Mouse (Mus musculus) limb, embryonic 13.5 days (tissue): ENCODE data around the gene Gucy1b2. TPM values are rescaled to one million over a fixed set of nuclear protein-coding genes. Genes with fewer than 3 reads are reported as not detected.

ENCODE experiments used
- ATAC-seq: fragments of 200-750 bp; cut with Nextera tagmentation; 2 replicates; pipeline ENCODE4 v1.8.0; 2017; ENCODE audit warnings: low read depth, moderate number of reproducible peaks, moderate TSS enrichment; ENCODE audit not compliant: low FRiP score
- H3K27ac ChIP-seq: fragments of 300-500 bp; sonication (generic); 2 replicates; pipeline ENCODE4 v1.5.1; 2015; ENCODE audit warnings: inconsistent platforms, mild to moderate bottlenecking, moderate library complexity
- H3K27me3 ChIP-seq: fragments of 300-500 bp; sonication (generic); 2 replicates; pipeline ENCODE4 v1.6.1; 2015; ENCODE audit warnings: mild to moderate bottlenecking, inconsistent platforms
- H3K36me3 ChIP-seq: fragments of 300-500 bp; sonication (generic); 2 replicates; pipeline ENCODE4 v1.6.1; 2015; ENCODE audit warnings: inconsistent platforms, mild to moderate bottlenecking, moderate library complexity
- H3K4me1 ChIP-seq: fragments of 300-500 bp; sonication (generic); 2 replicates; pipeline ENCODE4 v1.6.1; 2015; ENCODE audit warnings: inconsistent platforms
- H3K4me2 ChIP-seq: fragments of 300-500 bp; sonication (generic); replicated peaks from 2 replicates; pipeline ENCODE4 v1.6.1; 2015; ENCODE audit warnings: inconsistent platforms, mild to moderate bottlenecking, moderate library complexity
- H3K4me3 ChIP-seq: fragments of 300-500 bp; sonication (generic); 2 replicates; pipeline ENCODE4 v1.5.1; 2015; ENCODE audit warnings: moderate library complexity, mild to moderate bottlenecking, inconsistent platforms
- H3K9ac ChIP-seq: fragments of 300-500 bp; sonication (generic); 2 replicates; pipeline ENCODE4 v1.6.1; 2015; ENCODE audit warnings: mild to moderate bottlenecking, inconsistent platforms
- H3K9me3 ChIP-seq: fragments of 300-500 bp; sonication (generic); 2 replicates; pipeline ENCODE4 v1.6.1; 2016; ENCODE audit warnings: inconsistent platforms
- whole genome bisulfite sequencing: fragments of 180-500 bp; shearing (Covaris S2); methylation state at CpG from one replicate; pipeline ENCODE4 v1.1.7; 2015; 5-methylcytosine and 5-hydroxymethylcytosine counted together
- polyA plus RNA-seq: library from polyadenylated mRNA; unstranded; fragments of >200 nt; fragmentation: Nextera tagmentation; extraction: Ambion mirVana; gene quantifications from 2 replicates; pipeline ENCODE4 v1.2.1, GENCODE M21; 2015

Gene Gucy1b2
- polyA plus RNA-seq, 1 experiment from 2014 or later, result 0.71 TPM

DNA sequence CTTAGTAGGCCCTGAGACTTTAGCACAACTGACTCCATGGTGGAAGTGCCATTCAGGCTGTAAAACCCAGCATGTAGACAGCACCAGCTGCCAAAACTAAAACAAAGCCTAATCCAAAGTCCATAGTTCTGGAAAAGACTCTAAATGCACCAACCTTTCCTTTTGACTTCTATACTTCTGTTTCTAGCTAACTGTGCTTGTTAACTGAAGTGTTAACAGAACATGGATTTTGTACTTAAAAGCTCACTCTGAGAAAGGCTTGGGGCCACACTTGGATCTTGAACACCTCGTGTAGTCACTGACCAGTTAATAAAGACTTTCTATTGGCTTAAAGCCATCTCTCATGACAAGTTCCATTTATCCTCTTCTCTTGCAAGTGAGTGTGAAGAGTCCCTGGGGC lies 13.1 kb downstream of the Gucy1b2 start:
- no peaks in the 10 kb centered on the region for H3K27me3 ChIP-seq
- no peak overlapping the region for H3K9ac ChIP-seq
- no peak overlapping the region for H3K4me3 ChIP-seq
- H3K27ac ChIP-seq, result 0 out of 2 replicates have a peak overlapping the region, but pooled peaks have one; percentile 44
- peaks cover 17% of the 10 kb centered on the region for H3K4me1 ChIP-seq
- H3K4me2 ChIP-seq, result no peak overlapping the region
- H3K9me3 ChIP-seq, result no peaks in the 10 kb centered on the region
- H3K36me3 ChIP-seq, result no peaks in the 10 kb centered on the region
- ATAC-seq, result no peak
- WGBS, result 54% methylated on average over 1 of the region's 1 CpGs

DNA sequence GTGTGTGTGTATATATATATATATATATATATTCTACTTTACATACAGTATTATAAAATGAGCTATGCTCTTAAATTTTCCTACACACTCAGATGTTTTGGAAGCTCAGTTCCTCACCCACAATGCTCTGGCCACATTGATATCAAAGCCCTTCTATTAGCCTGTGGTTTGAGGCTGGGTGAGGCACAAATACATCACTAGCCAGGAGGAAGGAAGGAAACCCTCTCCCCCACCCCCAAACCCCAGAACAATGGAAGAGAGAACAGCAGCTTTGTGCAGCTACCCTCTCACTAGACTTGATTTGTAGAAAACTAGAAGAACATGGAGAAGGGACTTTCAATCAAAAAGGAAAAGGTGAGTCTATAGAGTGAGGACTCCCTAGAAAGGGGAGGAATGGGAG lies 16.1 kb downstream of the Gucy1b2 start:
- no peak overlapping the region for H3K27ac ChIP-seq
- peaks cover 10% of the 10 kb centered on the region for H3K4me1 ChIP-seq
- H3K36me3 ChIP-seq, result no peaks in the 10 kb centered on the region
- no peak overlapping the region for H3K9ac ChIP-seq
- H3K4me2 ChIP-seq, result no peak overlapping the region
- H3K4me3 ChIP-seq, result no peak overlapping the region
- H3K9me3 ChIP-seq, result no peaks in the 10 kb centered on the region
- H3K27me3 ChIP-seq, result no peaks in the 10 kb centered on the region
- no peak for ATAC-seq

DNA sequence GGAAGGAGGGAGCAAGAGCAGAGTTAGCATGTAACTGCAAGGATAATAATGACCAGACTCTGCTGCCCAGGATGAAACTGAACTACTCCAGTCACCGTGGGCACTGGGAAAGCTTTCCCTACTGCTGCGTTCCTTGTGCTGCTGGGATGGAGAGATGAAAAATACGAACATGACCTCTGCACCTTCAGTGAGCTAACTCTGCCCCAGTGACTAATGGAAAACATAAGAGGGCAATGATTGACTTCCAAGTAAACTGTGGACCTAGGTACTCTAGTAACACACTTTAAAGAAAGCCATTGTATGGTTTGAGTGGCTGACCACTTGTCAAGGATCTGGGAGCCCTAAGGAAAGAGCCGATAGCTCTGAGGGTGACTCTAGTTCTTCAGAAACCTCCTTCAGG lies 17.9 kb downstream of the Gucy1b2 start:
- Histone ChIP-seq H3K27me3 (no peaks in the 10 kb centered on the region), H3K9me3 (no peaks in the 10 kb centered on the region), H3K27ac (no peak overlapping the region), H3K4me3 (no peak overlapping the region), H3K36me3 (no peaks in the 10 kb centered on the region), H3K9ac (no peak overlapping the region), H3K4me1 (peaks cover 1% of the 10 kb centered on the region; the same call in 1 of the 2 replicates), H3K4me2 (no peak overlapping the region)
- 81% methylated on average over 4 of the region's 4 CpGs for WGBS
- no peak for ATAC-seq

DNA sequence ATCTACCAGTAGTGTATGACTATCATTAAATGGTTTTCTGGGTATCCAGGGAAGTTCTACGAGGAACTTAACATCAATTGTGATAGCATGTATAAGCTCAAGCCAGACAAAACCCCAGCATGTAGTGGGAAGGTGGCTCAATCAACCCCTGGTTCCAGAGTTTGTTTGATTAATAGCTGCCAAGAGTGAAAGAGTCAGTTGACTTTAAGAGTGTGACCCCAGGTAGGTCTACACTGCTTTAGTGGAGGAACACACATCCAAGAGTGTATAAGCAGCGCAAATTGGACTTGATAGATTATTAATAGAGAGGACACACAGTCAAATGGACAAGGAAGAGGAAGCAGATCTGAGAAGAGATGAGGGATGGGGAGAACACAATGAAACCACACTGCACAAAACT lies 18.3 kb downstream of the Gucy1b2 start:
- ATAC-seq, result no peak
- no peak overlapping the region for H3K27ac ChIP-seq
- H3K4me2 ChIP-seq, result no peak overlapping the region
- WGBS, result 92% methylated on average over 2 of the region's 2 CpGs
- no peaks in the 10 kb centered on the region for H3K4me1 ChIP-seq
- H3K27me3 ChIP-seq, result no peaks in the 10 kb centered on the region
- no peak overlapping the region for H3K4me3 ChIP-seq
- H3K36me3 ChIP-seq, result no peaks in the 10 kb centered on the region
- no peaks in the 10 kb centered on the region for H3K9me3 ChIP-seq
- H3K9ac ChIP-seq, result no peak overlapping the region

DNA sequence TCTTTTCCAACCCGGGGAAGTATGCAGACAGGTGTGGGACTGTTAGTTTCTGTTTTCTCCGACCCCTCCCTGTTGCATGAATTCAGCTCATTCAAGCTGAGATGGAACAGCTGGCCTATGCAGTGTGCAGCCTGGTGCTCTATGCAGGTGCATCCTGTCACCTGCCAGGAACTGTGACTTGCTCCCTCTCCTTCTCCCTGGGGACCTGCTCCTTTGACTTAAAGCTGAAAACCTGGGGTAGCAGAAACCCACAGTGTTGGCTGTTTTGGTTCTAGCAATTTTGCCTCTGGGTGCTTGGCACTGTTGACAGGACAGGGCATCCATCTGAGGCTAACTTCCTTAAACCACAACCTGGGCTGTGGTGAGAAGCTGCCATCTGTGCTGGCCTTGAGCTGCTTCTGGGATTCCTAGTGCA lies 30.8 kb downstream of the Gucy1b2 start:
- Histone ChIP-seq H3K36me3 (no peaks in the 10 kb centered on the region), H3K4me1 (0 out of 2 replicates have a peak, but pooled peaks cover 4% of the 10 kb centered on the region), H3K27me3 (no peaks in the 10 kb centered on the region), H3K9me3 (no peaks in the 10 kb centered on the region), H3K4me2 (no peak overlapping the region), H3K4me3 (no peak overlapping the region), H3K27ac (no peak overlapping the region), H3K9ac (no peak overlapping the region)
- no peak for ATAC-seq
- WGBS, result 52% methylated on average over 2 of the region's 2 CpGs

DNA sequence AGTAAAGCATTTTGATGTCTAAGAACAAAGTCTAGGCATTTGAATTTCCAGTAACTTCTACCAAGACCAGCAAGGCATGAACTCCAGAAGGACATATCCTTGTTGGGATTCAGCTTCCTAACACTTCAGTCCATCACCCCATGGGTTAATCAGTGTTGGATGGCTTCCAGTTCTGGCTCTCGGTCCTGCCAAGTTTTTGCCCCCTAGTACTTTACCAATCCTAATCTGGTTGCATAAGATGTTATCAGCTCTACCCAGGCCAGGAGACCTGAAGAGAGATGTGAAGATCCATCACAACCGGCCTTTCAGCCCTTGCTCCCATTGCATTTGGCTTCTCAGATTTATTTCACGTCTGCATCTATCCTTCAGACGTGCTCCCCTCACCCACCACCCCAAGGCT lies 33.8 kb downstream of the Gucy1b2 start:
- Histone ChIP-seq H3K9me3 (no peaks in the 10 kb centered on the region), H3K27me3 (no peaks in the 10 kb centered on the region), H3K4me2 (no peak overlapping the region), H3K4me1 (0 out of 2 replicates have a peak, but pooled peaks cover 4% of the 10 kb centered on the region), H3K9ac (no peak overlapping the region), H3K4me3 (no peak overlapping the region), H3K27ac (no peak overlapping the region), H3K36me3 (no peaks in the 10 kb centered on the region)
- WGBS, result 81% methylated on average over 4 of the region's 4 CpGs
- ATAC-seq, result no peak

DNA sequence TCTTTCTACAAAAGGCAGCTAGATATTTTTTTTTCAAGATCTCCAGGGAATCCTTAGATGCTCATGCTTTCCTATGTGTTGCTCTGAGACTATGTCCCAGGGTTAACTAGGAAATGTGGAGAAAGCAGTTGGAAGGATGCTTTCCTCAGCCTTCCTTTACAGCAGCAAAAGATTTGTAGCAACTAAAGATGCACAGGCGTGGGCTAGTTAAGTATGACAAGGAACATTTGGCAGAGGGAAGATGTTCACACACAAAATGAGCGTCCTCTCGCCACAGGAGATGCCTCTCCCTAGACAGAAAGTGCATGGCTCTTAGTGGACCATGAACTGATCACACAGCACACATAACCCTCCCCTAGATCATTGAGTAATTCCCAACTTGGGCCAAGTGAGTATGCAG lies 38.6 kb downstream of the Gucy1b2 start:
- no peak for ATAC-seq
- no peaks in the 10 kb centered on the region for H3K27me3 ChIP-seq
- H3K9ac ChIP-seq, result no peak overlapping the region
- H3K9me3 ChIP-seq, result no peaks in the 10 kb centered on the region
- WGBS, result 88% methylated on average over 3 of the region's 3 CpGs
- H3K36me3 ChIP-seq, result no peaks in the 10 kb centered on the region
- H3K4me3 ChIP-seq, result no peak overlapping the region
- no peak overlapping the region for H3K27ac ChIP-seq
- no peak overlapping the region for H3K4me2 ChIP-seq
- peaks cover 10% of the 10 kb centered on the region for H3K4me1 ChIP-seq

DNA sequence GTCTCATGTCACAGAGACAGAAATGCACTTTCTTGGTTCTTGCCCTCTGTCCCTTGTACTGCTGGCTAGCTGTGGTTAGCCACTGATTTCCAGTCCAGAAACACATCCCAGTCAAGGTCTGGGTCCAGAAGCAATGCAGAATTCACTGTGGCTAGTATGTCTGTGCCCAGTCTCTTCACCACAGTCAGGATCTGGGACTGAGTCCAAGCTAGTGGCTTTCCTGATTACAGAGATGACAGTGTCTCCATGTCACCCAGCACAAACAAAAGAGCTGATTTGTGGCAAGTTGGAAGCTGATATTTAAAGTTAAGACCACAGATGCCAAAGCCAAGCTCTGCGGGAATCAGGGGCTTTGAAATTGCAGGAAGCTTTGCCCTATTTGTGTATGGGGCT lies 39.4 kb downstream of the Gucy1b2 start:
- Histone ChIP-seq H3K4me1 (peaks cover 10% of the 10 kb centered on the region), H3K27me3 (no peaks in the 10 kb centered on the region), H3K36me3 (no peaks in the 10 kb centered on the region), H3K4me2 (no peak overlapping the region), H3K4me3 (no peak overlapping the region), H3K27ac (no peak overlapping the region), H3K9ac (no peak overlapping the region), H3K9me3 (peaks cover 3% of the 10 kb centered on the region; the same call in 1 of the 2 replicates)
- ATAC-seq, result no peak
- 67% methylated on average over 1 of the region's 1 CpGs for WGBS

DNA sequence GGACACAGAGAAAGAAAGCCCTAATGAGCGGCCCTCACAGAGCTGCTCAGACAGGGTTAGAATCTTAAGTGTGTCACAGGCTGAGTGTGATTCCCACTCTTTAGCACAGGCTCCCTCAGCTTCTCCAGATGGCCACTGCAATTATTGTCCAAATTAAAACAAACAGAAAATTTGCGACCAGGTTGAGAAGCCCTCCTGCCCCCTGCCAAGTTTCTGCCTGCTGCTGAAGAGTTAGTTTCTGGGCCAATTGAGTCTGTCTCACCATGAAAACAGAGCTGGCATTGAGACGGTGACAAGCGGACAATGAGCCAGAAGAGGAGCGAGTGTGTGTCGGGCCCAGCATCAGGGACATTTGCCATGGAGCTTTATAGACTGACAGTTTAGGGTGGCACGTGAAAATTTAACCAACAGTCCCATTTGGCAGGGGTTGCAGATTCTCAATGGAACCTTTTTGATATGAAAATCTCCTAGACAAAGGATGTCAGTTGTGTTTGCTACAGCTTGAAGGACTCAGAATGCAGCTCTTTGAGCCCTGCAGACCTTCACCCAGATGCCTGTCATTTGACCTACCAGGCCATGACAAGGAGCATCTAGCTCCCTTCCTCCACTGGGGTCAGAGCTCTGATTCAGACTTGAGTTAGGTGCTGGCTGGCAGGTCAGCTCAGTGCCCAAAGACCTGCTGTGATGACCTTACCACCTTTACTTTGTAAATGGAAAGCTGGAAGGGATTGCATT lies 39.9 kb downstream of the Gucy1b2 start:
- no peaks in the 10 kb centered on the region for H3K27me3 ChIP-seq
- ATAC-seq, result no peak
- no peaks in the 10 kb centered on the region for H3K36me3 ChIP-seq
- H3K9ac ChIP-seq, result no peak overlapping the region
- WGBS, result 55% methylated on average over 7 of the region's 7 CpGs
- H3K27ac ChIP-seq, result no peak overlapping the region
- no peak overlapping the region for H3K4me3 ChIP-seq
- peaks cover 10% of the 10 kb centered on the region for H3K4me1 ChIP-seq
- H3K9me3 ChIP-seq, result peaks cover 3% of the 10 kb centered on the region; the same call in 1 of the 2 replicates
- H3K4me2 ChIP-seq, result no peak overlapping the region

DNA sequence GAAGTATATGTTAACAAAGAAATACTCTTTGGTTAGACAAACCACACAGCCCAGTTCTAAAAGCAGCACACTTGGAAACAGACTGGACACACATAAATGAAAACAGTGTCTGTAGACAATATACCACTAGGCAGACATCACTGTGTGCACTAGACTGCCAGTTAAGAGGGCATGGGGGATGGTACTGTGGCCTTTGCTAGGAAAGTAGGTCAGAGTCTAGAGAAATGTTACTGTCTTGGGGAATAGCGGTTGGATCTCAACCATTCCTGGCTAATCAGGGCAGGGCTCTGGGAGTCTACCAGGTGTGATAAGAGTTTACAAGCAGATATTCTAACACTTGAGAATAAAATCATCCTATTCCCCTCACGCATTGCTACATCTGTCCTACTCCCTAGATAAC lies 60.7 kb downstream of the Gucy1b2 start:
- no peak overlapping the region for H3K9ac ChIP-seq
- H3K9me3 ChIP-seq, result no peaks in the 10 kb centered on the region
- H3K4me2 ChIP-seq, result no peak overlapping the region
- H3K4me3 ChIP-seq, result no peak overlapping the region
- ATAC-seq, result no peak
- no peak overlapping the region for H3K27ac ChIP-seq
- H3K36me3 ChIP-seq, result no peaks in the 10 kb centered on the region
- WGBS, result 87% methylated on average over 2 of the region's 2 CpGs
- no peaks in the 10 kb centered on the region for H3K27me3 ChIP-seq
- H3K4me1 ChIP-seq, result peaks cover 19% of the 10 kb centered on the region

DNA sequence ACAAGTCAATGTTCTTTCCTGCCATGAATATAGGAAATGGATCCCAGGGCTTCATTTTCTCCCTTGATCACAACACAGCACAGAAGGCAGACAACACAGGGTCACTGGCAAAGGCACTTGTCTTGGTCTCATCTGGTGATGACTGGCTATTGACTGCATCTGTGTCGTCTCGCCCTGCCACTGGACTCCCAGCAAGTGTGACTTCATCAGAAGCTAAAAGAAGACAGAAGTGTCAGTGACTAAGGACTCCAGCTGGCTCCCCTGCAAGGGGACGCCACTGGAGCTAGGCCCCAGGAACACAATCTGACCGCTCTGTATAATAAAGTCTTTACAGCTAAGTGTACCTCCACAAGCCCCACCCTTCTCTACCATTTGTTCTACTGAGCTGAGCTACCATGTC lies 63.3 kb downstream of the Gucy1b2 start:
- ATAC-seq, result no peak
- peaks cover 39% of the 10 kb centered on the region for H3K4me1 ChIP-seq

DNA sequence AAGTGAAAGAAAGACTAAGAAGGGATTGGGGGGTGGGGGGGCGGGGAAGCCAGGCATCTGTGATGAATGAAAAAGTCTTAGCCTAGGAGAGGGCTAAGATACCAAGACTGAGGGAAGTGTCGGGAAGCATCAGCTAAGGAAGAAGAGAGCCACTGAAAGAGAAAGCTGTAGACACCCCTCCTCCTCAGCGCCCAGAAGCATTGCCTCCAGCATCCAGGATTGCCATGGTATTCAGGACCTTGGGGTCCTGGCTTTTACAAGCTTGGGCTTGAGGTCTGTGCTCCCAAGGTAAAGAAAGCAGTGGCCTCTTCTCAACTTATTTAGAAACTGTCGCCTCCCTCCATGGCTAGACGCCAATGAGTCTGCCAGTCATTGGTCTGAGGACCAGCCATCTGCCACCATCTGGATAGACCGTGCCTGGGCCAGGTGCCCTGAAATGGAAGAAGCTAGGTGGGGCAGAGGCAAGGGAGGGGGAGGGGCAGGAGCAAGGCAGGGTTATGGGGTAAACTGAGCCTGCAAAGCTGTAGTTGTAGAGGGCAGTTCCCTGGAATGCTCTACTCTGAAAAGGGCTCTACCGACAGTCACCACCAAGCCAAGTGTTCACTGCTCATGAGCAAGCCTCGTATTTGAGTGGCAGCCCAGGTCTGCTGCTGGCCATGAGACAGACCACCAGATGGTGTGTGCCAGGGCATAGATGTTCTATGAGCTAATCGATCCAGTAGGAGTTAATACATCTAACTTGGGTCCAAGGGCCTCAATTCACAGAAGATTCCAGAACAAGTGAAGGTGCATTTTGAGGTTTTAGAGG lies 66.2 kb downstream of the Gucy1b2 start:
- no peaks in the 10 kb centered on the region for H3K27me3 ChIP-seq
- H3K36me3 ChIP-seq, result no peaks in the 10 kb centered on the region
- no peaks in the 10 kb centered on the region for H3K9me3 ChIP-seq
- WGBS, result 72% methylated on average over 9 of the region's 9 CpGs
- peaks cover 34% of the 10 kb centered on the region for H3K4me1 ChIP-seq
- H3K4me3 ChIP-seq, result no peak overlapping the region
- H3K27ac ChIP-seq, result peak overlapping the region; percentile 44; the same call in 1 of the 2 replicates
- no peak overlapping the region for H3K4me2 ChIP-seq
- no peak overlapping the region for H3K9ac ChIP-seq
- ATAC-seq, result 0 out of 2 replicates have a peak, but pooled peaks have one; percentile 19

More for the DNA sequence above, 63.3 kb downstream of the Gucy1b2 start:
- no peaks in the 10 kb centered on the region for H3K9me3 ChIP-seq
- no peaks in the 10 kb centered on the region for H3K36me3 ChIP-seq
- H3K4me2 ChIP-seq, result no peak overlapping the region
- no peak overlapping the region for H3K27ac ChIP-seq
- H3K27me3 ChIP-seq, result no peaks in the 10 kb centered on the region
- no peak overlapping the region for H3K9ac ChIP-seq
- no peak overlapping the region for H3K4me3 ChIP-seq
- 65% methylated on average over 4 of the region's 4 CpGs for WGBS
